Mouse (Mus musculus) liver, adult 2 months (tissue): ENCODE measurements around the gene Grin3b. TPM values are rescaled to one million over a fixed set of nuclear protein-coding genes. Genes with fewer than 3 reads are reported as not detected.

Experiments used
- DNase-seq: peaks from one replicate; pipeline ENCODE4 v3.0.0-alpha.2; 2011; ENCODE audit warnings: low read depth, low spot score; ENCODE audit errors: extremely low read depth
- H3K27ac ChIP-seq: fragments of 200-500 bp; replicated peaks from 2 replicates; pipeline ENCODE4 v1.5.1; 2012; ENCODE audit warnings: low read depth, mild to moderate bottlenecking, control low read depth, inconsistent platforms, low read length; ENCODE audit not compliant: insufficient read depth
- H3K27me3 ChIP-seq: fragments of 200-500 bp; 2 replicates; pipeline ENCODE4 v1.6.1; 2012; ENCODE audit warnings: mild to moderate bottlenecking, moderate library complexity, low read length, inconsistent platforms; ENCODE audit not compliant: control insufficient read depth, insufficient read depth
- H3K36me3 ChIP-seq: fragments of 200-500 bp; 2 replicates; pipeline ENCODE4 v1.6.1; 2012; ENCODE audit warnings: low read length, inconsistent platforms; ENCODE audit not compliant: control insufficient read depth, insufficient read depth
- H3K4me1 ChIP-seq: fragments of 200-500 bp; 2 replicates; pipeline ENCODE4 v1.6.1; 2011; ENCODE audit warnings: low read length; ENCODE audit not compliant: control insufficient read depth, insufficient read depth
- H3K4me3 ChIP-seq: fragments of 200-500 bp; 2 replicates; pipeline ENCODE4 v1.5.1; 2011; ENCODE audit warnings: low read depth, mild to moderate bottlenecking, control low read depth, low read length, moderate library complexity; ENCODE audit not compliant: insufficient read depth
- H3K79me2 ChIP-seq: fragments of 200-500 bp; 2 replicates; pipeline ENCODE4 v1.6.1; 2012; ENCODE audit warnings: inconsistent platforms, mild to moderate bottlenecking, low read length, moderate library complexity; ENCODE audit not compliant: control insufficient read depth, insufficient read depth
- H3K9ac ChIP-seq: fragments of 200-500 bp; 2 replicates; pipeline ENCODE4 v1.6.1; 2012; ENCODE audit warnings: low read depth, mild to moderate bottlenecking, control low read depth, inconsistent platforms, low read length
- CTCF ChIP-seq: fragments of 200-500 bp; IDR thresholded peaks from 2 replicates; pipeline ENCODE4 v1.5.1; 2011; ENCODE audit warnings: low read depth, low read length, control low read depth
- POLR2A ChIP-seq: fragments of 200-500 bp; IDR thresholded peaks from 2 replicates; pipeline ENCODE4 v1.6.1; 2011; ENCODE audit warnings: low read length, control low read depth; ENCODE audit not compliant: insufficient read depth; ENCODE audit errors: extremely low read depth
- WGBS: fragments of 180-500 bp; shearing (Covaris S2); methylation state at CpG from one replicate; pipeline ENCODE4 v1.1.7; 2018; 5-methylcytosine and 5-hydroxymethylcytosine counted together
- polyA plus RNA-seq: library from polyadenylated mRNA; depleted of rRNA; stranded (reverse); fragments of >200 nt; gene quantifications from 2 replicates; pipeline ENCODE4 v1.2.3, GENCODE M21; 2012
- total RNA-seq: library from RNA; depleted of rRNA; stranded (reverse); fragments of >200 nt; gene quantifications from 2 replicates; pipeline ENCODE4 v1.2.3, GENCODE M21; 2014

Gene Grin3b
- total and polyA plus RNA-seq, 2 experiments: 0.18 to 0.45 TPM

GRCm38 (mm10) chr10:80004233-80004705, 33.8 kb downstream of the Grin3b start:
- no peaks in the 10 kb centered on the region for H3K27me3 ChIP-seq
- H3K9ac ChIP-seq: no peak overlapping the region
- no peak overlapping the region for H3K4me3 ChIP-seq
- no peaks in the 10 kb centered on the region for H3K36me3 ChIP-seq
- no peaks in the 10 kb centered on the region for H3K4me1 ChIP-seq
- DNase-seq: no peak
- TF ChIP-seq POLR2A (no peak), CTCF (no peak)
- no peaks in the 10 kb centered on the region for H3K79me2 ChIP-seq
- WGBS: 78% methylated on average over 8 of the region's 8 CpGs
- H3K27ac ChIP-seq: no peak overlapping the region

DNA sequence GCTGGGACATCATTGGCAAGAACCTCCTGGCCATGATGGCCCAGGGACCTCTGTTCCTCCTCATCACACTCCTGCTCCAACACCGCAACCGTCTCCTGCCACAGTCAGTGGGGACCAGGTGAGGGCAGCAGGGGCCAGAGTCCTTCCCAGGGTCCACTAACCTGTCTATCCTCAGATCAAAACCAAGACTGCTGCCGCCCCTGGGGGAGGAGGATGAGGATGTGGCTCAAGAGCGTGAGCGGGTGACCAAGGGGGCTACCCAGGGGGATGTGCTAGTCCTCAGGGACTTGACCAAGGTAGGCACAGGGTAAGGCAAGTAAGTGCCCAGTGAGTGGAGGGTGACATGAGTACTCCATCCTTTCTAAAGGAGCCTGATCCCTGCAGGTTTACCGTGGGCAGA, 41.2 kb downstream of the Grin3b start:
- no peaks in the 10 kb centered on the region for H3K4me1 ChIP-seq
- no peak overlapping the region for H3K9ac ChIP-seq
- no peak overlapping the region for H3K4me3 ChIP-seq
- H3K79me2 ChIP-seq: no peaks in the 10 kb centered on the region
- no peak for DNase-seq
- TF ChIP-seq CTCF (no peak), POLR2A (no peak)
- no peak overlapping the region for H3K27ac ChIP-seq
- WGBS: 91% methylated on average over 6 of the region's 6 CpGs
- no peaks in the 10 kb centered on the region for H3K36me3 ChIP-seq
- H3K27me3 ChIP-seq: no peaks in the 10 kb centered on the region

DNA sequence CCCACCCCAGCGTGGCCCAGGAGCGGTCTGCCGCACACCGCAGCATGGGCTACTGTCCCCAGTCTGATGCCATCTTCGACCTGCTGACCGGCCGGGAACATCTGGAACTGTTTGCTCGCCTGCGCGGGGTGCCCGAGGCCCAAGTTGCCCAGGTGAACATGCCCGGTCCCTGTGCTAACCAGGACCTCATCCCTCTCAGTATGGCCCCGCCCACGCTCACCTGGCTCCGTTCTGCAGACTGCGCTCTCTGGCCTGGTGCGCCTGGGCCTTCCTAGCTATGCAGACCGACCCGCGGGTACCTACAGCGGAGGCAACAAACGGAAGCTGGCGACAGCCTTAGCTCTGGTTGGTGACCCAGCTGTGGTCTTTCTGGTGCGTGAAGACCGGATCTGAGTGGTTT, 43.1 kb downstream of the Grin3b start:
- WGBS: 51% methylated on average over 25 of the region's 25 CpGs
- H3K27ac ChIP-seq: no peak overlapping the region
- DNase-seq: no peak
- no peaks in the 10 kb centered on the region for H3K4me1 ChIP-seq
- no peaks in the 10 kb centered on the region for H3K27me3 ChIP-seq
- TF ChIP-seq POLR2A: no peak
- TF ChIP-seq CTCF: no peak
- no peaks in the 10 kb centered on the region for H3K79me2 ChIP-seq
- no peak overlapping the region for H3K4me3 ChIP-seq
- H3K36me3 ChIP-seq: no peaks in the 10 kb centered on the region
- H3K9ac ChIP-seq: no peak overlapping the region

DNA sequence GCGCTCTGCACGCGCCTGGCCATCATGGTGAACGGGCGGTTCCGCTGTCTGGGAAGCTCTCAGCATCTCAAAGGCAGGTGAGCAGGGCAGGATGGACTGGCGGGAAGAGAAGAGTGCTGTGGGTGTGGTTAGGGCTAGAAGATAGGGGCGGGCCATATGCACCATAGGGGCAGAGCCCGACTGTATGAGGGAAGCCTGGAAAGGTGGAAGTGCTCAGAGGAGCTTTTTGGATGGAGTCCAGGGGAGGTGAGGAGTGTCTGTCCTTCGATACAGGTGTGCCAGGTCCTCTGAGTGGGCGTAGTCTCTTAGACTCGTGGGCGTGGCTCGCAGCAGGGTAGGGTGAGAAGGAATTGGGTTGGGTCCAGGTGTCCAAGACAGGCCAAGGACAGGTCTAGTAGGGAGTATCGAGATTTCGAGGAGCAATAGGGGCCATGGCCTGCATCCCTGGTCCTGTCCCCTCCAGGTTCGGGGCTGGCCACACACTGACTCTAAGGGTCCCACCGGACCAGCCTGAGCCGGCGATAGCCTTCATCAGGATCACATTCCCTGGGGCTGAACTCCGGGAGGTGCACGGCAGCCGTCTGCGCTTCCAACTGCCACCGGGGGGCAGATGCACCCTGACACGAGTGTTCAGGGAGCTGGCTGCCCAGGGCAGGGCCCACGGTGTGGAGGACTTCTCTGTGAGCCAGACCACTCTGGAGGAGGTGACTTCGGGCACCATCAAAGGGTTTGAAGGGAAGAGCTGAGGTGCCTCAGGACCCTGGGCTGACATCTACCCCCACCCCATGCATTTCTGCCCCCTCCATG, 44.2 kb downstream of the Grin3b start:
- WGBS: 40% methylated on average over 28 of the region's 28 CpGs
- peak; percentile 28; the same call in 1 of the 2 replicates for TF ChIP-seq CTCF
- no peak for TF ChIP-seq POLR2A
- H3K27me3 ChIP-seq: no peaks in the 10 kb centered on the region
- DNase-seq: no peak
- no peaks in the 10 kb centered on the region for H3K36me3 ChIP-seq
- no peak overlapping the region for H3K27ac ChIP-seq
- H3K79me2 ChIP-seq: no peaks in the 10 kb centered on the region
- H3K9ac ChIP-seq: no peak overlapping the region
- no peak overlapping the region for H3K4me3 ChIP-seq
- no peaks in the 10 kb centered on the region for H3K4me1 ChIP-seq

DNA sequence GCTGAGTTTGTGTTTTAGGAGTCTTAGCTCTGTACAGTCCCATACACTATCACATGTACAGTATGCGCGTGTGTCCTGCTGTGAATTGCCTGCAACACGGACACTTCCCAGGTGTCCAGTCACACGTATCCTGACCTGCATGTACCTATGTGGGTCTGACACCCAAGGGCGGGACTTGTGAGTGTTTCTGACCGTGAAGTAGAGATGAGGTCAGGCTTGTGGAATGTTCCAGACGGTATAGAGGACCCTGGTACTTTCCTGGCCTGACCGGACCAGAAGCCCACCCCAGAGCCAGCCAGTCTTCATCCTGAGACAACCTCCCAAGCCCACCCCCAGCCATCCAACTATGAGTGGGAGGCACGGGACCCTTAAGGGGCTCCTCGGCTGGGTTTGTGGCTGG, 45.1 kb downstream of the Grin3b start:
- H3K27ac ChIP-seq: no peak overlapping the region
- no peak overlapping the region for H3K9ac ChIP-seq
- TF ChIP-seq POLR2A: no peak
- TF ChIP-seq CTCF: no peak
- DNase-seq: no peak
- H3K79me2 ChIP-seq: no peaks in the 10 kb centered on the region
- no peak overlapping the region for H3K4me3 ChIP-seq
- WGBS: 91% methylated on average over 10 of the region's 10 CpGs
- H3K27me3 ChIP-seq: no peaks in the 10 kb centered on the region
- H3K4me1 ChIP-seq: no peaks in the 10 kb centered on the region
- no peaks in the 10 kb centered on the region for H3K36me3 ChIP-seq

DNA sequence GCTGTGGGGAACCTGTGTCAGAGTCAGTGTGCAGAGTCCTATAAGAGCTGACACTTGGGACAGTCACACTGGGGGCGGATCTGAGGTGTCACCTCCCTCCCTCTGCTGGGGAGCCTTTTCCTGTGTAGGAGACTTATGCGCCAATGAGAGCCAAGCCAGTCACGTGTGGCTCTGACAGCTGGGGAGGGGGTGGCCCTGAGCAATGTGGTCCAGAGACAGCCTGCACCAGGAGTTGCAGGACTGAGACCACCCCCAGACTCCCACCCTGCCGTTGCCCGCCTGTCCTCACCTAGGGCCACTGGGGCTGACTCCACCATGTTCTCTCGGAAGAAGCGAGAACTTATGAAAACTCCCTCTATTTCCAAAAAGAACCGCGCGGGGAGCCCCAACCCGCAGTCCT, 46.0 kb downstream of the Grin3b start, which contains the start of gene Arhgap45:
TSS of gene Arhgap45 (plus strand) at position 143 of the 400 bp plus-strand sequence.
- no peak for TF ChIP-seq POLR2A
- TF ChIP-seq CTCF: no peak
- H3K79me2 ChIP-seq: no peaks in the 10 kb centered on the region
- H3K4me3 ChIP-seq: peak within 1 kb of the TSS; percentile 59
- peak within 1 kb of the TSS; percentile 66 for H3K9ac ChIP-seq
- H3K36me3 ChIP-seq: no peaks in the 10 kb centered on the region
- 60% methylated on average over 11 of the region's 11 CpGs for WGBS
- peak; percentile 21 for DNase-seq
- no peaks in the 10 kb centered on the region for H3K4me1 ChIP-seq
- H3K27ac ChIP-seq: peak within 1 kb of the TSS; percentile 17
- no peaks in the 10 kb centered on the region for H3K27me3 ChIP-seq
